Mouse (Mus musculus): Measurements from ENCODE around the gene Cabp4. TPM values are rescaled to one million over a fixed set of nuclear protein-coding genes. Genes with fewer than 3 reads are reported as not detected.

Gene Cabp4
- total and polyA plus RNA-seq, 3 experiments = 2.8 to 11.8 (median 6.4) TPM

GRCm38 (mm10) chr19:4149764-4150461 lies 6.1 kb upstream of the Cabp4 start:
- no peak for TF ChIP-seq NRF1 (IDR thresholded peaks at IDR 0.05; ENCODE audit: low read depth, low read length)
- TF ChIP-seq MXI1 (IDR thresholded peaks at IDR 0.05; ENCODE audit: low read depth, low read length) = 0 out of 2 replicates have a peak, but pooled peaks have one; percentile 39
- TF ChIP-seq USF2 (conservative IDR thresholded peaks at IDR 0.05; ENCODE audit: low read depth, low read length) = no peak
- TF ChIP-seq NELFE (IDR thresholded peaks at IDR 0.05; ENCODE audit: low read depth, low read length) = no peak
- 0 out of 2 replicates have a peak, but pooled peaks have one; percentile 16 for TF ChIP-seq MAZ (IDR thresholded peaks at IDR 0.05; ENCODE audit: low read depth, low read length)
- TF ChIP-seq SIN3A (IDR thresholded peaks at IDR 0.05; ENCODE audit: low read length) = peak; percentile 50; the same call in 1 of the 2 replicates
- 0 out of 2 replicates have a peak, but pooled peaks have one; percentile 26 for TF ChIP-seq CHD1 (IDR thresholded peaks at IDR 0.05; ENCODE audit: low read depth, low read length)
- peak overlapping the region; percentile 93 for H3K4me2 ChIP-seq (ENCODE audit: insufficient read depth, low read depth, poor library complexity, severe bottlenecking)
- dilution Hi-C loops (cut with MboI; ENCODE audit: extremely low pct_ligation_motif_present, extremely low pct_unique_long_range_greater_than_20kb, low sequenced_read_pairs) = no loop called here
- peak overlapping the region; percentile 84 for H3K27ac ChIP-seq (ENCODE audit: insufficient read depth, low read depth)
- DNase-seq (ENCODE audit: extremely low read depth) = no peak
- H3K27me3 ChIP-seq (replicated peaks) = no peaks in the 10 kb centered on the region
- in situ Hi-C loops (cut with MboI; ENCODE audit: low pct_ligation_motif_present, low pct_unique_long_range_greater_than_20kb, low sequenced_read_pairs) = no loop called here
- peak overlapping the region; percentile 52 to 92 (median 77) for H3K4me3 ChIP-seq (replicated peaks in 1 of 3; ENCODE audit: low read depth in 2 of 3, low read length in 2 of 3, poor library complexity in 1 of 3)
- H3K79me2 ChIP-seq (replicated peaks; ENCODE audit: control insufficient read depth, extremely low read depth, insufficient read depth, poor library complexity, severe bottlenecking) = peaks cover 18% of the 10 kb centered on the region
- H3K4me1 ChIP-seq (ENCODE audit: control insufficient read depth in 1 of 2, insufficient read depth in 2 of 2) = peaks cover 37 to 70% of the 10 kb centered on the region in 2 experiments
- peaks cover 5% of the 10 kb centered on the region for H3K9me3 ChIP-seq (replicated peaks; ENCODE audit: low read length)
- peaks cover 30 to 47% of the 10 kb centered on the region in 2 experiments for H3K36me3 ChIP-seq (replicated peaks in 1 of 2; ENCODE audit: control insufficient read depth in 1 of 2, insufficient read depth in 1 of 2, low read length in 1 of 2)
- peak overlapping the region; percentile 96 for H3K9ac ChIP-seq (ENCODE audit: insufficient read depth, low read depth)

DNA sequence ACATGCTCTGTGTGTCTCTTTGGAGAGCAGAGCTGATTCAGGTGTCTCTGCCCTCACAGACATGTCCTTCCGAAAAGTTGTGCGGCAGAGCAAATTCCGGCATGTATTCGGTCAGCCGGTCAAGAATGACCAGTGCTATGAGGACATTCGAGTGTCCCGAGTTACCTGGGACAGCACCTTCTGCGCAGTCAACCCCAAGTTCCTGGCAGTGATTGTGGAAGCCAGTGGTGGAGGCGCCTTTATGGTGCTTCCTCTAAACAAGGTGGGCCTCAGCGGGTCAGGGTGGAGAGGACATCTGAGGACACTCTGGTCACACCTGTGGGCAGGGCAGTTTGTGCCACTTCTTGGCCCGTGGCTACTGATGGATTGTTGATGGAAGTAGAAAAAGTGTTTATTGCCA lies 5.5 kb upstream of the Cabp4 start:
- Histone ChIP-seq H3K27ac (ENCODE audit: insufficient read depth, low read depth) (peak overlapping the region; percentile 84), H3K36me3 (replicated peaks in 1 of 2; ENCODE audit: control insufficient read depth in 1 of 2, insufficient read depth in 1 of 2, low read length in 1 of 2) (peaks cover 30 to 47% of the 10 kb centered on the region in 2 experiments), H3K27me3 (replicated peaks) (no peaks in the 10 kb centered on the region), H3K4me2 (ENCODE audit: insufficient read depth, low read depth, poor library complexity, severe bottlenecking) (peak overlapping the region; percentile 93), H3K9me3 (replicated peaks; ENCODE audit: low read length) (peaks cover 5% of the 10 kb centered on the region), H3K9ac (ENCODE audit: insufficient read depth, low read depth) (peak overlapping the region; percentile 96), H3K79me2 (replicated peaks; ENCODE audit: control insufficient read depth, extremely low read depth, insufficient read depth, poor library complexity, severe bottlenecking) (peaks cover 15% of the 10 kb centered on the region), H3K4me3 (replicated peaks in 1 of 3; ENCODE audit: low read depth in 2 of 3, low read length in 2 of 3, poor library complexity in 1 of 3) (peak overlapping the region; percentile 52 to 92 (median 77)), H3K4me1 (ENCODE audit: control insufficient read depth in 1 of 2, insufficient read depth in 2 of 2) (peaks cover 43 to 75% of the 10 kb centered on the region in 2 experiments)
- TF ChIP-seq TBP (conservative IDR thresholded peaks at IDR 0.05; ENCODE audit: low read depth, low read length) (no peak), MYC (IDR thresholded peaks at IDR 0.05; ENCODE audit: low read depth, low read length) (no peak), HCFC1 (IDR thresholded peaks at IDR 0.05; ENCODE audit: low read depth, low read length) (no peak), BHLHE40 (IDR thresholded peaks at IDR 0.05; ENCODE audit: low read depth, low read length) (no peak), JUN (IDR thresholded peaks at IDR 0.05; ENCODE audit: insufficient read depth, low read depth, low read length) (no peak), GABPA (IDR thresholded peaks at IDR 0.05; ENCODE audit: insufficient replicate concordance, low read depth, low read length) (no peak), CTCF (conservative IDR thresholded peaks at IDR 0.05 in 1 of 2, IDR thresholded peaks at IDR 0.05 in 1 of 2; ENCODE audit: low read depth in 2 of 2, low read length in 2 of 2) (no peak), POLR2A (IDR thresholded peaks at IDR 0.05; ENCODE audit: low read depth, low read length) (no peak), POLR2AphosphoS2 (IDR thresholded peaks at IDR 0.05; ENCODE audit: low read depth, low read length) (0 out of 2 replicates have a peak, but pooled peaks have one; percentile 20), MXI1 (IDR thresholded peaks at IDR 0.05; ENCODE audit: low read depth, low read length) (peak; percentile 44; the same call in 1 of the 2 replicates), USF1 (IDR thresholded peaks at IDR 0.05; ENCODE audit: low read depth, low read length) (no peak), EP300 (IDR thresholded peaks at IDR 0.05; ENCODE audit: low read length) (no peak), ZNF384 (IDR thresholded peaks at IDR 0.05; ENCODE audit: low read depth, low read length) (no peak), SMC3 (IDR thresholded peaks at IDR 0.05; ENCODE audit: low read depth, low read length) (no peak), UBTF (IDR thresholded peaks at IDR 0.05; ENCODE audit: low read depth, low read length) (no peak; the same call in 1 of the 2 replicates), MAX (IDR thresholded peaks at IDR 0.05; ENCODE audit: low read length) (no peak), ZMIZ1 (IDR thresholded peaks at IDR 0.05; ENCODE audit: low read depth, low read length) (no peak), SIN3A (IDR thresholded peaks at IDR 0.05; ENCODE audit: low read length) (peak; percentile 33; the same call in 1 of the 2 replicates), JUND (conservative IDR thresholded peaks at IDR 0.05; ENCODE audit: low read depth, low read length) (no peak), MEF2A (IDR thresholded peaks at IDR 0.05; ENCODE audit: borderline replicate concordance, low read depth, low read length) (no peak), NELFE (IDR thresholded peaks at IDR 0.05; ENCODE audit: low read depth, low read length) (no peak), ZC3H11A (IDR thresholded peaks at IDR 0.05; ENCODE audit: low read depth, low read length) (no peak), ETS1 (conservative IDR thresholded peaks at IDR 0.05; ENCODE audit: low read depth, low read length) (no peak), ELF1 (IDR thresholded peaks at IDR 0.05; ENCODE audit: low read depth, low read length) (0 out of 2 replicates have a peak, but pooled peaks have one; percentile 7), E2F4 (IDR thresholded peaks at IDR 0.05; ENCODE audit: insufficient replicate concordance, low read depth, low read length) (no peak), TCF12 (IDR thresholded peaks at IDR 0.05; ENCODE audit: low read depth, low read length) (no peak), PAX5 (IDR thresholded peaks at IDR 0.05; ENCODE audit: low read length) (no peak)
- in situ Hi-C loops (cut with MboI; ENCODE audit: low pct_ligation_motif_present, low pct_unique_long_range_greater_than_20kb, low sequenced_read_pairs) = no loop called here
- dilution Hi-C loops (cut with MboI; ENCODE audit: extremely low pct_ligation_motif_present, extremely low pct_unique_long_range_greater_than_20kb, low sequenced_read_pairs) = no loop called here
- no peak for DNase-seq (ENCODE audit: extremely low read depth)

All from CH12.LX (cell line).